Mouse (Mus musculus): ENCODE data around the gene Chst15. TPM values are rescaled to one million over a fixed set of nuclear protein-coding genes. Genes with fewer than 3 reads are reported as not detected.

The Chst15 gene
- polyA plus RNA-seq, 1 experiment from 2014 or later: 5.9 TPM

DNA sequence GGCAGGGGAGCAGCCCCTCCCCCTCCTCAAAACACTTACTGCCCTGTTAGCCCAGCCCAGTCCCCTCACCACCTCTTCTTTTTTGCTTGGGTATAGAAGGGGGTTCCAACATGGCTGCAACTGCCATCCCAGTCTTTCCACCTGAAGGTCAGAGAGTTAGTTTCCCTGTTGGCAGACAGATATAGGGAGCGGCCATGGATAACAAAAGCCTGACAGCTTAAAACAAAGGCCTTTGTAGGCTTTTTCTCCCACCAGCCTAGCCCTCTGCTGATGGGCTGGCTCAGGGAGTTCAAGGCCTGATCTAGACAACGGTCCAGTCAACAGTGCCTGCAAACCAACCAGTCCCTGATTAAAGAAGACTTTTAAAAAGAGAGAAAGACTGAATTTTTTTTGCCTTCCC lies 26.1 kb upstream of the Chst15 start:
- Histone ChIP-seq H3K27ac (ENCODE audit: low read length) (no peak overlapping the region), H3K4me2 (ENCODE audit: low read depth, low read length) (no peak overlapping the region), H3K27me3 (ENCODE audit: control insufficient read depth, insufficient read depth, low read depth, low read length) (no peaks in the 10 kb centered on the region; the same call in 1 of the 2 replicates), H3K36me3 (ENCODE audit: control insufficient read depth, insufficient read depth) (no peaks in the 10 kb centered on the region), H3K4me1 (ENCODE audit: control insufficient read depth, low read depth, low read length) (no peaks in the 10 kb centered on the region), H3K9ac (ENCODE audit: low read depth, low read length) (no peak overlapping the region), H3K9me3 (replicated peaks; ENCODE audit: control insufficient read depth, low read length) (no peaks in the 10 kb centered on the region), H3K4me3 (ENCODE audit: low read depth, low read length) (no peak overlapping the region)
- ATAC-seq (ENCODE audit: low read depth): no peak
- WGBS (ENCODE audit: insufficient replicate concordance): 67% methylated on average over 2 of the region's 2 CpGs

DNA sequence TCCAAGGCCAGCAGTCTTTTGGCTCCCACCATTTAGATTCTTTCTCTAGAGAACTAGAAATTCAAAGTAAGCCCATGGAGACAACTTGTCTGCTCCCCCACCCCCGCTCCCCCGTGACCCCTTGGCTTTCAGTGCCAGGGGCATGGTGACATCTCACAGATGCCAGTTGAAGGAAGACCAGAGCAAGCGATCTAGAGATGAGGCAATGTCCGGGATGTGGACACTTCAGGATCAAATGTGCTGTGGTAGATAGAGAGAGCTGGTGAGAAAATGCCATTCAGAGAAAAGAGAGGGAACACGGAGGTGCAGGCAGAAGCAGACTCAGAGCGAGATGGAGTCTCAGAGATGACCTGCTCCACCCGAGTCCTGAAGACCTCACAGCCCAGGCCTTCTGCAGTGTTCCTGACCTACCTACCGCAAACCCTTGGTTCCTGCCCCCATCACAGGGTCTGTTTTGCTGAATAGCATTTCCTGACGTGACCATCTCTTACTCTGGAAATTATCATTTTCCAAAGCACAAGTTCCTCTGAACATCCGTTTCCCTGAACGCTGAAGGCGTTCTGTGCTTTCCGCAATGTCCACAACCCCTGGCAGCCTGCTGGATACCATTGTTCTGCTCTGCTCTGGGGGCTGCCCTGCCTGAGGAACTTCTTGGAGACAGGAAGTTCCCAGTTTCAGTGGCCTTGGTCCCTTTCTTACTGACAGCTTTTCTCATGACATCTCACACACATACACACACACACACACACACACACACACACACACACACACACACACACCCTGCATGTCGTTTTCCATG lies 22.2 kb upstream of the Chst15 start:
- WGBS (ENCODE audit: insufficient replicate concordance): 44% methylated on average over 14 of the region's 14 CpGs
- no peaks in the 10 kb centered on the region; the same call in 1 of the 2 replicates for H3K27me3 ChIP-seq (ENCODE audit: control insufficient read depth, insufficient read depth, low read depth, low read length)
- H3K4me3 ChIP-seq (ENCODE audit: low read depth, low read length): no peak overlapping the region
- H3K4me2 ChIP-seq (ENCODE audit: low read depth, low read length): no peak overlapping the region
- no peaks in the 10 kb centered on the region for H3K4me1 ChIP-seq (ENCODE audit: control insufficient read depth, low read depth, low read length)
- ATAC-seq (ENCODE audit: low read depth): peak; percentile 60
- H3K9me3 ChIP-seq (replicated peaks; ENCODE audit: control insufficient read depth, low read length): no peaks in the 10 kb centered on the region
- H3K36me3 ChIP-seq (ENCODE audit: control insufficient read depth, insufficient read depth): no peaks in the 10 kb centered on the region
- H3K9ac ChIP-seq (ENCODE audit: low read depth, low read length): no peak overlapping the region
- H3K27ac ChIP-seq (ENCODE audit: low read length): no peak overlapping the region

DNA sequence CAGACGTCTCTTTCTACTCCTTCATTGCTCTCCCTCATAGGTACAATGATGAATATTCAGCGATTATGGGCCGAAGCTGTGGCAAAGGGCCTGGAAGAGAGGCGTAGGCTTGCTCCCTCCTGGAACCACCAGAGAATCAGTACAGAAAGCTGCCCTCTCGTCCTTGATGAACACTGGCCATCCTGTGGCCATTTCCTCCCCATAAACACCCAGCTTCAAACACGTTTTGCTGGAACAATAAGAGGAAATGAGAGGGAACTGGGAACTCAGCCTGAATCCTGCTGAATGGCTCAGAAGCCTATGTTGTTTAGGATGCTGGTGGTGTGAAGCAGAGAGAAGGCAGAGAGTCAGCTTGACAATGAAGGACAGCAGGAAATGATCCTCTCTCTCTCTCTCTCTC lies 21.3 kb upstream of the Chst15 start:
- H3K4me1 ChIP-seq (ENCODE audit: control insufficient read depth, low read depth, low read length): no peaks in the 10 kb centered on the region
- H3K27me3 ChIP-seq (ENCODE audit: control insufficient read depth, insufficient read depth, low read depth, low read length): no peaks in the 10 kb centered on the region; the same call in 1 of the 2 replicates
- H3K9me3 ChIP-seq (replicated peaks; ENCODE audit: control insufficient read depth, low read length): no peaks in the 10 kb centered on the region
- H3K9ac ChIP-seq (ENCODE audit: low read depth, low read length): no peak overlapping the region
- no peaks in the 10 kb centered on the region for H3K36me3 ChIP-seq (ENCODE audit: control insufficient read depth, insufficient read depth)
- no peak for ATAC-seq (ENCODE audit: low read depth)
- H3K4me3 ChIP-seq (ENCODE audit: low read depth, low read length): no peak overlapping the region
- no peak overlapping the region for H3K4me2 ChIP-seq (ENCODE audit: low read depth, low read length)
- no peak overlapping the region for H3K27ac ChIP-seq (ENCODE audit: low read length)
- WGBS (ENCODE audit: insufficient replicate concordance): 47% methylated on average over 6 of the region's 6 CpGs

DNA sequence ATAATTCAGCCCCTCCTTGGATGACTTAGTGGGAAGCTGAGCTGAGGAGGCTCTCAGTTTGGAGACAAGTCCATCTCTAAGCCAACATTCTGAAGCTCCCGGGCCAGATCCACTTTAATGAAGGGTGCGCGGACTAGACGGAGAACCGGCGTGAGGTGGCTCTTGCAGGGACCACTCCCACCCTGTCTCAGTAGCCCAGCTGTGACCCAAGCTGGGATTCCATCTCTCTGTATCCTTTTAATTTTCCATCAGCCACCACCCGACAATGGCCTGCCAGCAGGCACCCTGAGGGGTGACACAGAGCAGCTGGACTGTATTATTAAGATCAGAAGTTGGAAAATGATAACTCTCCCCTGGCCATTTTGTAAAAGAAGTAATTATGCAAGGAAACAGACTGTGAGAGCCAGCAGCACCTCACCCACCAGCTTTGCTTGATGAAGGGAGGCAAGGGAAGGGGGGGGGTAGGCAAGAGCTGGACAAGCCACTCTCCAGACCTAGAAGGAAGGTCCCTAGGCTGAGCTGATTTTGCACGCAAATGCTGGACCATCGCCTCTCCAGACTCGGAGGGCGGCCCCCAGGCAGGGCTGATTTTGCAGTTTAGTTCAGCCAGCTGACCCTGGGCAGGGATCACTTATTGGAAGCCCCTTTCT lies 20.4 kb upstream of the Chst15 start:
- Histone ChIP-seq H3K36me3 (ENCODE audit: control insufficient read depth, insufficient read depth) (no peaks in the 10 kb centered on the region), H3K4me1 (ENCODE audit: control insufficient read depth, low read depth, low read length) (no peaks in the 10 kb centered on the region), H3K4me2 (ENCODE audit: low read depth, low read length) (no peak overlapping the region), H3K9me3 (replicated peaks; ENCODE audit: control insufficient read depth, low read length) (no peaks in the 10 kb centered on the region), H3K27me3 (ENCODE audit: control insufficient read depth, insufficient read depth, low read depth, low read length) (no peaks in the 10 kb centered on the region; the same call in 1 of the 2 replicates), H3K27ac (ENCODE audit: low read length) (no peak overlapping the region), H3K9ac (ENCODE audit: low read depth, low read length) (no peak overlapping the region), H3K4me3 (ENCODE audit: low read depth, low read length) (no peak overlapping the region)
- WGBS (ENCODE audit: insufficient replicate concordance): 79% methylated on average over 11 of the region's 11 CpGs
- ATAC-seq (ENCODE audit: low read depth): no peak

DNA sequence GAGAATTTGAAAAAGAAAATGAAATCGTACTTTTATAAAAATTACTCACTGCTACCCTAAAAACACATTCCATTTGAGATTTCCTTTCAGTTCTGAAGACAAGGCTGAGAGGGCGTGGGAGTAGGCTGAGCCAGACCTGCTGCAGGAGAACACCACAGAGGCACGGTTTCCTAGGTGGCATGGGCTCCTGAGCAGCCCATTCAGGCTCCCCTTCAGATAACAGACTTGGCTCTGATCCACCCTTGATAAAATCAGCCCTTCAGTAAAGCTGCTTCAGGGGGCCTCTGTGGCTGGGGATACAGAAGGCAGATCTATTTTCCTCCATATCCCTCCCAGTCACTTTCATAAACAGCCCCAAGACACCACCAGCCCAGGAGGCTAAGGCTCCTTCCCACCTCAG lies 19.8 kb upstream of the Chst15 start:
- Histone ChIP-seq H3K27me3 (ENCODE audit: control insufficient read depth, insufficient read depth, low read depth, low read length) (no peaks in the 10 kb centered on the region; the same call in 1 of the 2 replicates), H3K4me3 (ENCODE audit: low read depth, low read length) (no peak overlapping the region), H3K4me1 (ENCODE audit: control insufficient read depth, low read depth, low read length) (no peaks in the 10 kb centered on the region), H3K36me3 (ENCODE audit: control insufficient read depth, insufficient read depth) (no peaks in the 10 kb centered on the region), H3K27ac (ENCODE audit: low read length) (no peak overlapping the region), H3K9ac (ENCODE audit: low read depth, low read length) (no peak overlapping the region), H3K9me3 (replicated peaks; ENCODE audit: control insufficient read depth, low read length) (no peaks in the 10 kb centered on the region), H3K4me2 (ENCODE audit: low read depth, low read length) (no peak overlapping the region)
- ATAC-seq (ENCODE audit: low read depth): no peak
- 32% methylated on average over 3 of the region's 3 CpGs for whole genome bisulfite sequencing (ENCODE audit: insufficient replicate concordance)

DNA sequence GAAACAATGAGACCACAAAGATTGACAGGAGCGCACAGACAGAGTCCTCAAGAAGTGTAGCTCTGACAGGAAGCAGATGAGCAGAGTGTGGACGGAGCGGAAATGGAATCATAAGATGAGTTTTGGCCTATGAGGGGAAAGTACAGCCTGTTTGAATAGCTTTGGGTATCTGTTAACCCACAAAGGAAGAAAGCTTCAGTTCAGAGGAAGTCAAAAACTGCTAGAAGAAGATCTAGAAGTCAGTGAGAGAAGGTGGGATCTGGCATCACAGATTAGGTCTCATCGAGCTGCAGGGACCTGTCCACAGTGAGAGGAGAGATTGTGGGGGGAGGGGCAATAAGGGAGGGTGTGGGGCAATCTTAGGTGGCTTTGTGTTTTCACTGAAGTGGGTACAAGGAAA lies 18.3 kb upstream of the Chst15 start:
- no peaks in the 10 kb centered on the region for H3K9me3 ChIP-seq (replicated peaks; ENCODE audit: control insufficient read depth, low read length)
- no peak overlapping the region for H3K9ac ChIP-seq (ENCODE audit: low read depth, low read length)
- 31% methylated on average over 4 of the region's 4 CpGs for WGBS (ENCODE audit: insufficient replicate concordance)
- no peak overlapping the region for H3K4me2 ChIP-seq (ENCODE audit: low read depth, low read length)
- H3K27ac ChIP-seq (ENCODE audit: low read length): no peak overlapping the region
- H3K4me3 ChIP-seq (ENCODE audit: low read depth, low read length): no peak overlapping the region
- no peaks in the 10 kb centered on the region for H3K4me1 ChIP-seq (ENCODE audit: control insufficient read depth, low read depth, low read length)
- H3K27me3 ChIP-seq (ENCODE audit: control insufficient read depth, insufficient read depth, low read depth, low read length): no peaks in the 10 kb centered on the region; the same call in 1 of the 2 replicates
- no peak for ATAC-seq (ENCODE audit: low read depth)
- no peaks in the 10 kb centered on the region for H3K36me3 ChIP-seq (ENCODE audit: control insufficient read depth, insufficient read depth)

DNA sequence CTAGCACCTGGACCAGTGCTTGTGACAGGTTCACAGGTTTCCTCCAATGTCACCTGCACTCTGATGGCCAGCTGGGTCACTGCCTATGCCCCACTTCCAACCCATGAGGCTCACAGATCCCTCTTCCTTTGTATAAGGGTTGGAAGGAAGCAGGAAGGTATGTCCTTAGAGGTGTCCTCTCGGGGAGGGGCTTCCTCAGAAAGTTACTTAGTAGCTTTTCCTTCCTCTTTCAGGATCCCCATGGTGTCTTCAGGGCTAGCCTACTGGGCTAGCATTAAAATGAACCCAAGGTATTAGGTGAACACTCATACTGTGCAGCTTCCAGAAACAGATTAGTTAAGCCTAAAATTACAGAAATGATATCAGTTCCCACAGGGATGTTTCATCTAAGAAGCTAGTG lies 16.1 kb upstream of the Chst15 start:
- H3K4me2 ChIP-seq (ENCODE audit: low read depth, low read length): no peak overlapping the region
- H3K27ac ChIP-seq (ENCODE audit: low read length): no peak overlapping the region
- no peak overlapping the region for H3K4me3 ChIP-seq (ENCODE audit: low read depth, low read length)
- H3K9me3 ChIP-seq (replicated peaks; ENCODE audit: control insufficient read depth, low read length): no peaks in the 10 kb centered on the region
- H3K36me3 ChIP-seq (ENCODE audit: control insufficient read depth, insufficient read depth): no peaks in the 10 kb centered on the region
- H3K4me1 ChIP-seq (ENCODE audit: control insufficient read depth, low read depth, low read length): no peaks in the 10 kb centered on the region
- H3K9ac ChIP-seq (ENCODE audit: low read depth, low read length): no peak overlapping the region
- WGBS (ENCODE audit: insufficient replicate concordance): 25% methylated on average over 1 of the region's 1 CpGs
- no peak for ATAC-seq (ENCODE audit: low read depth)
- H3K27me3 ChIP-seq (ENCODE audit: control insufficient read depth, insufficient read depth, low read depth, low read length): no peaks in the 10 kb centered on the region

DNA sequence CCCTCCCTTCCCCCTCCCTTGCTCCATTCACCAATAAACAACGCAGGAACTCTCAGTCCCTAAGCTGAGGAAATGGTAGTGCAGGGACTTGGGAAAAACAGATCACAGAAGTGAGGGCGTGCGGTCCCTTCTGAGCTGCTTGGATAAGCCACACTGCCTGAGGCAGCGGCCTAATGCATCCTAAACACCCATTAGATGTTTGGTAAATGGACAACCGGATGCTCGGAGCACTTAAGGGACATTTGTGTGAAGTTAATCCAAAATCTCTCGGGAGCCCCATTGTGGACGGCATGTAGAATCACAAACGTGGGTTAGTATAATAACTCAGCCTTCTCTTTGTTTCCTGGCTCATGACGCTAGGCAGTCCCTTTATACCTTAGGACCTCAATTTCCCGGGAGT lies 15.1 kb upstream of the Chst15 start:
- Histone ChIP-seq H3K9me3 (replicated peaks; ENCODE audit: control insufficient read depth, low read length) (no peaks in the 10 kb centered on the region), H3K4me3 (ENCODE audit: low read depth, low read length) (no peak overlapping the region), H3K4me2 (ENCODE audit: low read depth, low read length) (no peak overlapping the region), H3K27ac (ENCODE audit: low read length) (no peak overlapping the region), H3K9ac (ENCODE audit: low read depth, low read length) (no peak overlapping the region), H3K36me3 (ENCODE audit: control insufficient read depth, insufficient read depth) (no peaks in the 10 kb centered on the region), H3K4me1 (ENCODE audit: control insufficient read depth, low read depth, low read length) (no peaks in the 10 kb centered on the region), H3K27me3 (ENCODE audit: control insufficient read depth, insufficient read depth, low read depth, low read length) (no peaks in the 10 kb centered on the region)
- no peak for ATAC-seq (ENCODE audit: low read depth)
- WGBS (ENCODE audit: insufficient replicate concordance): 64% methylated on average over 11 of the region's 11 CpGs

DNA sequence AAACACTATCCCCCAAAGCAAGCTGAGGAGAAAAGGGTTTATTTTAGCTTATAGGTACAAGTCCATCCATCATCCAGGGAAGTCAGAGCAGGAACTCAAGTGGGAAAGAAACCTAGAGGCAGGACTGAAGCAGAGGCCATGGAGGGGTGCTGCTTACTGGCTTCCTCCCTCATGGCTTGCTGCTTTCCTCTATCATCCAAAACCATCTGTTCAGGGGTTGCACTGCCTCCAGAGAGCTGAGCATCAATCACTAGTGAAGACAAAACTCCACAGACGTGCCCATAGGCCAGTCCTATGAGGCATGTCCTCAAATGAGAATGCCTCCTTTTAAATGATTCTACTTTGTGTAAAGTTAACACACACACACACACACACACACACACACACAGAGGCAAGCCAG lies 13.2 kb upstream of the Chst15 start:
- Histone ChIP-seq H3K4me1 (ENCODE audit: control insufficient read depth, low read depth, low read length) (no peaks in the 10 kb centered on the region; the same call in 1 of the 2 replicates), H3K4me3 (ENCODE audit: low read depth, low read length) (no peak overlapping the region), H3K27ac (ENCODE audit: low read length) (no peak overlapping the region), H3K4me2 (ENCODE audit: low read depth, low read length) (no peak overlapping the region), H3K27me3 (ENCODE audit: control insufficient read depth, insufficient read depth, low read depth, low read length) (no peaks in the 10 kb centered on the region), H3K9ac (ENCODE audit: low read depth, low read length) (no peak overlapping the region), H3K9me3 (replicated peaks; ENCODE audit: control insufficient read depth, low read length) (no peaks in the 10 kb centered on the region), H3K36me3 (ENCODE audit: control insufficient read depth, insufficient read depth) (no peaks in the 10 kb centered on the region)
- WGBS (ENCODE audit: insufficient replicate concordance): 10% methylated on average over 1 of the region's 1 CpGs
- no peak for ATAC-seq (ENCODE audit: low read depth)

All from liver, embryonic 16.5 days (tissue).